Mouse (Mus musculus): ENCODE results near the gene Trmt1. TPM values are rescaled to one million over a fixed set of nuclear protein-coding genes. Genes with fewer than 3 reads are reported as not detected.
"Not testable (repeated sequence)": the region's sequence is repeated elsewhere in the genome, so short reads cannot be mapped to it uniquely, and the experiment has no call there.

The Trmt1 gene
- total RNA-seq, 1 experiment from 2014 or later: 62.2 TPM

DNA sequence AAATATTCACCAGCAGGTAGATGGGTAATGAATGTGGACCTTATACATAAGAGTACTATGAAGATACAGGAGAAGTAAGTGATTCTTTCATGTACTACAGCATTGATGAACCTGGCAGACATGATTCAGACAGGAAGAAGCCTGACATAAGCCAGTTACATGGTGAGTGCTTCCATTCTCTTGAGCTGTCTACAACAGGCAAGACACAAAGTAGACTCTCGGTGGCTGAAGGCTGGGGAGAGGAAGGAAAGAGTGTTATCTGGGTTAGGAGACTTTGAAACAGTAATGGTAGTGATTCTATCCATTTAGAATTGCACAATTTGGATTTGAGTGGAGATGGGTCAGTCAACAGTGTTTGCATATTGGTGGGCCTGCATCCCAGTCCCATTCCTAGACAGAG is 27.2 kb upstream of the Trmt1 start:
- DNase-seq: no peak

DNA sequence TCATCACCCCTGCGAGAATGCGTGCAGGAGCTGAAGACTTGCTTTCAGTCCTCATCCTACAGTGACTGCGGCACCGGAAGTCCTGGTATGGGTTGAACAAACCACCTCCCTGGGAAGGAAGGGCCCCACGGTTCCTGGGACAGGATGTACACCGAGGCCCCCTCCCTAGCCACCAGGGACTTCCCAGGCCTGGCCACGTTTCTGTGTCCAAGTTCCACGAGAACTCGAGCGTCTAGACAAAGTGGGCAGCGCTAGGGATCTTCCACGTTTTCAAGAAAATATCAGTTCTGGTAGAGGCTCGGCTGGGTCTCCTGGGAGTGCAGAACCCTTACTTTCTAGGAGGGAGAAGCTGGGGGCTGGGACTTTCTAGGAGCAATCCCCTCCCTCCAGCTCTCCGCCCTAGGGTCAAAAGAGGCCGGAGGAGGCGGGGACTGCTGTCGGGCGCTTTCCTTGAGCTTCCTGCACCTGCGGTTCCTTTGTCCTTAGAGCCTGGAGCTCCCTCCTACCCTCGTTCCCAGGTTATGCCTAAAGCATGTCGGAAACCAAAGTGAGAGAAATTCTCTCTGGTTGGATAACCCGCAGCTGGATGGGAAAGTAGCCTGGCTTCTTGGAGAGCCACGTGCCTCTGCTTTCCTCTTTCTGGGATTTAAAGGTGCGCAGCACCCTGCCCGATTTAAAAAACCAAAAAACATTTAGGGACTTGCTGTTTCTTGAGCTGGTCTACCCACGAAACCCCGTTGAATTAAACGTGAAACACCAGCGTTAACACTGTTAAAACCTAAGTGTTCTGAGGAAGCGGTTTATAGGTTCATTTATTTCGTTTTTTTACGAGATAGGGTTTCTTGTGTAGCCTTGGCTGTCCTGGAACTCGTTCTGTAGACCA is 25.9 kb upstream of the Trmt1 start:
- peak; percentile 77 for DNase-seq

DNA sequence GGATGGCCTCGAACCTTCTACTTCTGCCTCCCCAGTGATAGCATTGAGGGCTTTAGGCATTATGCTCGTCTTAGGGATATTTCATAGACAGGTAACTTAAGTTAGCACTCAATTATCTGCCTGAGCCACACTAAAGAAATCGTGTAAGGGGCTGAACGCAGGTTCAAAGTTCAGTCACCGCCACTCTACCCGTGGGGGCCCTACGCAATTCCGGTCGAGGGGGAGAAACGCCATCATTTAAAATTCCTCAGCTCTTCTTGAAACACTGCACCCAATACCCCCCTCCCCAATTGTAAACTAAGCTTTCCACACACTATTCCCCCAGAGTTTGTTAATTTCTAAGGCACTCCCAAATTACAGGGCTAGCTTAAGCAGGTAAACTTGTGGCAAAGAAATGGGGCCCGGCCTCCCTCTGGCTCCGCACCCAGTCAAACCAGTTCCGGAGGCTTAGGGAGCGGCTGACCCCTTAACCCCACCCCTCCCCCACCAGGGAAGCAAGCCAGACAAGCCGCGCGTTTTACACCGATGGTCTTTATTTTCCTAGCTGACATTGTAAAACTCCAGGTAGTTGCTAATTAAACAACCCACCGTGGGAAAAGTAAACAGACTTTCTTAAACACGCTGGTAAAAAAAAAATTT is 25.2 kb upstream of the Trmt1 start:
- peak; percentile 74 for DNase-seq

DNA sequence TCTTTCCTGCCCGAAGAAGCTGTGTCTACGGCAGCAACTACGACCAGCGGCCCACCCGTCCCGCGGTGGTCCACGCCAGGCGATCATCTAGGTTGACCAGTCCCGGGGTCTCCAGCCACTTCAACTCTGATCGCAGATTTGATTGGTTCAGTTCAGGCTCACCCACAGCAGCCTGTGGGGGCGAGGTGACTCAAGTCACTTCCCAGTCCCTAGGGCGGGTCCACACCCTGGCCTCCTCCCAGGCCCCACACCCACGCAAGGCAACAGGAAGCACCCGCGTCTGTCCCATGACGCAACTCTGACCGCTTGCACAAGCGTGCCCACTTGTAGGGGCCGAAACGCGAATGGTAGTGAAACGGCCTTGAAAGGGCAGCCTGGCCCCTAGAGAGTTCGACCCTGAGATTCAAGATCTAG is 24.6 kb upstream of the Trmt1 start:
- peak; percentile 95 for DNase-seq

- peak; percentile 67 for DNase-seq
Measured at GRCm38 (mm10) chr8:84661961-84662571, 24.0 kb upstream of the Trmt1 start.

DNA sequence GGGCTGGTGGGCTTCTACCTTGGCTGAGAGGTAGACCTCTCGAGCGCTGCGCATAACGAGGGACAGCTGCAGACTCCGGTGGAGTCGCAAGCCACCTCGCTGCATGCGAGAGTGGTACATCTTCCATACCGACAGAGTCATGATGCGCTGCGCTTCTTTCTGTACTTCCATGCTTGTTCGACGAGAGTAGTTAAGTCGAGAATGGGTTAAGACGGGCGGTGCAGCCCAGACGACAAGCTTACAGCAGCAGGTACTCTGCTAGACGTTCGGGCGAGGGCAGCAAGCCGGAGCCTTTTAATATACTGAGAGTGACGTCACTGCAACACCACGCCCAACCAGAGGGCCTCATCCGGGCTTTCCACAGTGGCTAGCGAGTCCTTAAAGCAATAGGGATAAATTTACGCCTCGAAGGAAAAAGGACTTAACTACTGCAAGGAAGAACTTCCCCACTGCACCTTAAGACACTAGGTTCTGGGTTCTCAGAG is 23.5 kb upstream of the Trmt1 start, which contains the start of gene Ier2:
TSS of gene Ier2 (minus strand) at position 272 of the 485 bp plus-strand sequence.
- peak; percentile 96 for DNase-seq

DNA sequence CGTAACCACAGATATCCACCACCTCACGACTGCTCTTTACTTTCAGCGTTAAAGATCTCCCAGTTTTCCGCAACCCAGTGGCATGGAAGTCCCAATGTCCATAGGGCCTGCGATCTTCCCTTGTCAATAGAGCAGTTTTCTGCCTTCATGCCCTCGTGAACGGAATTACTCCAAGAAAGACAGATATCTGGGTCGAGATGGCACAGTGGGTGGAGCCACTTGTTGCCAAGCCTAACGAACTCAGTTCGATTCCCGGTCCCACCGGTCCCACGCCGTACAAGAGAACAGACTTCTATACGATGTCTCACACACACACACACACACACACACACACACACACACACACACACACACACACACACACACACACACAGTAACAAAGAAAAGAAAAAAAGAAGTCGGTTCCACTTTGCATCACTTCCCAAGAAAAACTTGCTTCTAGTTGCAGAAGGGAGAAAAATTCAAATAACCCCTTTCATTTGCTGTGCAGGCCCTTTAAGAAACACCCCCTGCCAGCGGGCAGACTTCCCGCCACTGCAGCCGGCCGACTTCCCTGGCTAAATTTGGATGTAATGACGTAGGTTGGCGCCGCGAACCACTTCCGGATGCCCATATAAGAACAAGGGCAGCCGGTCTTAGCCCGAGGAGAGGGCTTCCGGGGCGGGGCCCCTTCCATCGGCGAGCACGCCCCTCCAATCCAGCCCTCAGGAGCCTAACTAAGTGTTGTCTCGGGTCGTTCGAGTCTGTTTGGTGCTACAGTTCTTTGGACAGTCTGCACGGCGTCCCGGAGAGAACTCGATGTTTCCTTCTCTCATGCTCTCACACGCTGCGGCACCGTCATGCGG is 22.4 kb upstream of the Trmt1 start:
- DNase-seq: peak; percentile 98

DNA sequence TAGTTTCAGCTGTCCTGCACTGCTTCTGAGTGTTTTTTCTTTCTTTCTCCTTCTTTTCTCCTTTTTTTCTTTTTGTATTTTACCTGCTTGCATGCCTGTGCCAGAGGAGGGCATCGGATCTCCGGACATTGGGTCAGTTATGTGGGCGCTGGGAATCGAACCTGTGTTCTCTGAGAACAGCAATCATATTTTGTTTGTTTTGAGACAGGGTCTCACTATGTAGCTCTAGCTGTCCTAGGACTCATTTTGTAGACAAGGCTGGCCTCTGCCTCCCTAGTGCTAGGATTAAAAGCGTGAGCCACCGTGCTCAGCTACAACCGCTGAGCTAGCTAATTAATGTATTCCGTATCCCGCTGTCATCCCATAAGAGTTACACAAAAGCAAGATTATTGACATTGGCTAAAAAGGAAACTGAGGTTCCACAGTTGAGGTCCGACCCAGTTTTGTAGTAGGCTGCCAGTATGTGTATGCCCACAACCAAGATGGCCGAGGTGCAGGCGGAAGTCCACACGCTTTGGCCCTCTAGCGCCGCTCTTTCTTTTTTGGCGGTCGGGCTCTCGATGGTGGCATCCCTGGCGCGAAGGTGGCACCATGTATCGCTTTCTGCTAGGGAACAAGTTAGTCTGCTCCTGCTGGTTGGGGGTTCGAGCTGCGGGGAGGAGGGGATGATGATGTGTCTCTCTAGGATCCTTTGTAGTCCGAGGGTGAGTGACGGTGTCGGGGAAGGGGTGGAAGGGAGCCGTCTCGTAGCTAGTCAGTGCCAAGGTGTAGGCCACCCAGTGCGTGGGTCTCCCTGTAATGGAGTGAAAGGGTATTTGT is 21.3 kb upstream of the Trmt1 start:
- DNase-seq: peak; percentile 89

GRCm38 (mm10) chr8:84665385-84665893 is 20.7 kb upstream of the Trmt1 start:
- DNase-seq: no peak

GRCm38 (mm10) chr8:84668081-84668480 is 18.0 kb upstream of the Trmt1 start:
- DNase-seq: no peak

GRCm38 (mm10) chr8:84668731-84669485 is 17.2 kb upstream of the Trmt1 start:
- DNase-seq: no peak

- DNase-seq: not testable (repeated sequence)
Measured at GRCm38 (mm10) chr8:84670295-84671006, 15.7 kb upstream of the Trmt1 start.

- no peak for DNase-seq
Measured at GRCm38 (mm10) chr8:84677305-84677704, 8.8 kb upstream of the Trmt1 start.

GRCm38 (mm10) chr8:84681476-84681875 is 4.6 kb upstream of the Trmt1 start:
- DNase-seq: no peak

DNA sequence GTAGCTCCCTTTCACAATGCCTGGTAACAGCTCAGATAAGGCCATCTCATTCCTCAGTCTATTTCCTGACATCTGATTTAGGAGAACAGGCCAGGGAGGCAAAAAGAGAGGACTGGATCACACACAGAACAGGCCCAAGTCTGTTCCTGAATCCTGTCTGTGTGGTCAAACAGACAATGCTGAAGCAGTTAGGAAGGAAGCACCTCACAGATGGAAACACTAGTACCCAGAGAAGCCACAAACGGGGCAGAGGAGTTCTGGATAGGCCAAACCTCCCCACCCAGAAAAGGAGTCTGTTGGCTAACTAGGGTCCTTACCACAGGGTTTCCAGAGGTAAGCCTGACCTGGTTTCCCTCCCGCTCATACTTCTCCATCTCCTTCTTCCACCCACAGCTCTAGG is 3.9 kb upstream of the Trmt1 start:
- DNase-seq: no peak

DNA sequence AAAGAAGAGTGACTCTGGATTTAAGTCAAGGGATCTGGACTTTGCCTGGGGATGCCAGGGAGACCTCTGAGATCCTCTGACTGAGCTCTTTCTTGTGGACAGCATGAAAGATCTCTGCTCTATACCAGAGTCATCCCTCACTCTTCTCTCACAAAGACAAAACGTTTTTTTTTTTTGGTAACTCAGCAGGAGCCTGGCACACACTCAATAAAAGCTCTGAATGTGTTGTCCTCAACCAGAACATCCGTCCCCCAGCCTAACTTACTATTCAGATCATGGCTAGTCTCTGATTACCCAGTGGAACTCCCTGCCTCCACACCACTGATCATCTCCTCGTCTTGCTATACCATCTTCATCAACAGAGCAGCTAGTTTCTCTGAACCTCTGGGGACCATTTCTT is 1.6 kb upstream of the Trmt1 start:
- no peak for DNase-seq

- peak; percentile 77 for DNase-seq
Measured at GRCm38 (mm10) chr8:84687003-84687704, 1.0 kb downstream of the Trmt1 start.

DNA sequence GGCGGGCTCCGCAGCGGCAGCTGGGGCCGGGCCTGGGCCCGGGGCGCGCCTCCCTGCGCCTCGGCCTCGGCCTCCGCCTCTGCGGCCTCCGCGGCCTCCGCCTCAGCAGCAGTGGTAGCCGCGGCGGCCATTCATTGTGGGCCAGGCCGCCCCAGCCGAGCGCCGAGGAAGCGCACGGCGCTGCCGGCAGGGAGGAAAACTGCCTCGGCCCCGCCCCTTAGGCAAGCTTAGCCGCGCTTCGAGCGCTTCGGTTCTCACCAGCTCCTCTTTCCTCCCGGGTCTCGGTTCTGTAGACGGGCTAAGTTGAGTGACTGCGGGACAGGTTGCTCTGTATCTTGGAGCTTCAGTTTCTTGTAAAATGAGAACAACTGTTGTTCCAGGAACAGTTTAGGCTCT is 1.6 kb downstream of the Trmt1 start, which contains the start of gene Nacc1:
TSS of gene Nacc1 (minus strand) at position 158 of the 396 bp plus-strand sequence.
- DNase-seq: peak; percentile 95
